Comparison of ENCODE assay signal across 27 mouse cellular contexts in the genomic region with DNA sequence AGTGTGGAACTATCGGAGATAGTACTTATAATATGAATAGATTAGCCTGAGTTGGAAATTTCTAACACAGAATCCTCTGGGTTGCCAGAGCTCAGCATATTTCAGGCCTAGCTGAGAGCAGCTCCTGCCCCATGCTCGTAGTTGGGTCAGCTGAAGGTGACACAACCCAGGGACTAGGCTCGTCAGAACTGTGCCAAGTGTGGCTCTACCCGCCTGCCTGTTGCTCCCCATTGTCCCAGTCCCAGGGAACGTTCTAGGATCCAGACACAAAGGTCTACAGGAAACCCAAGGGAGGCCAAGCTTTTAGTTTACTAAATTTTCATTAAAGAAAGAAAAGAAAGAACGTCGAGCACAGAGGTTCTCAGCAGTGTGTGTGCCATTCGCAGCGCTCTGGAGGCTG. TPM values are rescaled to one million over a fixed set of nuclear protein-coding genes. Genes with fewer than 3 reads are reported as not detected.
DNase-seq lines count a peak whose midpoint lies in the region; TF ChIP-seq lines count a peak whose summit lies in the region.
"Had no signal": no experiment of that assay in that cellular context is flagged by ENCODE, and none has a peak within 500 bp of the region (broad histone marks: within the 10 kb centered on the region; RNA-seq: fewer than 3 reads in every experiment).

No protein-coding gene starts in this region.

- no peaks in the 10 kb centered on the region for H3K4me1 ChIP-seq in heart, adult 2 months (ENCODE audit: control insufficient read depth, insufficient read depth, low read length)
- H3K4me1 ChIP-seq: forebrain, embryonic 13.5 days; forebrain, embryonic 15.5 days had no signal

- no peak overlapping the region for H3K4me3 ChIP-seq in heart, adult 2 months
- H3K4me3 ChIP-seq: embryonic facial prominence, embryonic 10.5 days; embryonic facial prominence, embryonic 12.5 days; forebrain, embryonic 13.5 days; forebrain, embryonic 15.5 days had no signal

- 66% methylated on average over 9 of the region's 9 CpGs for WGBS in heart, adult 2 months

- no peak overlapping the region for H3K9ac ChIP-seq in heart, adult 2 months (ENCODE audit: low read depth, low read length)
- H3K9ac ChIP-seq: embryonic facial prominence, embryonic 12.5 days; forebrain, embryonic 13.5 days; forebrain, embryonic 15.5 days; forebrain, postnatal 0 days had no signal

- peak; percentile 28; the same call in 1 of the 2 replicates for TF ChIP-seq POLR2A in heart, adult 2 months (IDR thresholded peaks at IDR 0.05; ENCODE audit: insufficient read depth, low read depth, low read length)

- peak; percentile 42 for DNase-seq in adrenal gland, postnatal 10 days
- no peak for DNase-seq in adrenal gland, adult (ENCODE audit: inconsistent age in 2 of 2, low spot score in 1 of 2)
- peak in 1 of 2 experiments; percentile 30 for DNase-seq in heart, adult 2 months
- no peak for DNase-seq in heart, adult 11 months
- DNase-seq in adipocyte (ENCODE audit: low spot score), result peak; percentile 78
- DNase-seq in urinary bladder, postnatal 14 days (ENCODE audit: low spot score), result no peak
- DNase-seq: adrenal gland, adult 8-10 months; B cell, adult 2 months; cerebellum, adult 11-12 months; cerebellum, adult 2 months; cerebellum, adult 9-10 months; cerebellum, postnatal 10 days; cerebellum, postnatal 25 days; forebrain, postnatal 0 days had no signal

- no peaks in the 10 kb centered on the region for H3K27me3 ChIP-seq in heart, adult 2 months (ENCODE audit: control insufficient read depth, insufficient read depth, low read length)
- H3K27me3 ChIP-seq: forebrain, embryonic 13.5 days; forebrain, embryonic 15.5 days; Patski had no signal

- H3K27ac ChIP-seq in heart, adult 2 months, result peak overlapping the region; percentile 34
- H3K27ac ChIP-seq: embryonic facial prominence, embryonic 10.5 days; embryonic facial prominence, embryonic 12.5 days; forebrain, embryonic 13.5 days; forebrain, embryonic 15.5 days had no signal

- no peaks in the 10 kb centered on the region for H3K36me3 ChIP-seq in heart, adult 2 months (ENCODE audit: control insufficient read depth, insufficient read depth, low read length)
- H3K36me3 ChIP-seq: embryonic facial prominence, embryonic 10.5 days; embryonic facial prominence, embryonic 12.5 days; forebrain, embryonic 15.5 days; G1E had no signal

- no peak for TF ChIP-seq CTCF in heart, adult 2 months (IDR thresholded peaks at IDR 0.05)

- TF ChIP-seq EP300 in heart, adult 2 months (IDR thresholded peaks at IDR 0.05; ENCODE audit: insufficient read depth, low read depth, low read length), result 0 out of 2 replicates have a peak, but pooled peaks have one; percentile 36

- intact Hi-C loops in heart, adult 2 months (cut with DNase I), result no loop called here

- H3K79me2 ChIP-seq in heart, adult 2 months (replicated peaks; ENCODE audit: control insufficient read depth, insufficient read depth, low read length), result no peaks in the 10 kb centered on the region

RNA-seq across cellular contexts. Expression of gene Cpn2, which starts 6.0 kb away (rescaled TPM):
- total RNA-seq in adrenal gland, postnatal 10 days (2021), result 10 to 100 TPM; 19.5 to 28.3 TPM
- under 1 TPM; 0.10 to 0.11 TPM for total RNA-seq in heart, adult 2 months (2021)
- polyA plus RNA-seq in heart, adult 2 months (2012; rRNA removed), result 0.64 and 0.88 TPM in 2 replicates
- total RNA-seq: CH12.LX; forebrain, postnatal 0 days had no signal
- polyA plus RNA-seq: activated CD4-positive, CD25-positive, alpha-beta regulatory T cell, adult 4 months; brain, embryonic 14.5 days; CD4-positive, CD25-positive, alpha-beta regulatory T cell, adult 4 months; cerebellum, adult 2 months; cortical plate, adult 2 months; embryonic facial prominence, embryonic 10.5 days; embryonic facial prominence, embryonic 12.5 days; embryonic facial prominence, embryonic 14.5 days; forebrain, embryonic 11.5 days; forebrain, embryonic 13.5 days; forebrain, embryonic 15.5 days; forebrain, postnatal 0 days; G1E; Patski had no signal

RNA-seq across cellular contexts. Expression of gene Lrrc15, which starts 21.7 kb away (rescaled TPM):
- 1 to 10 TPM in 1 of 2 experiments, under 1 TPM in 1; 0.27 to 1.3 TPM for total RNA-seq in adrenal gland, postnatal 10 days (2021)
- under 1 TPM; 0.07 to 0.08 TPM for total RNA-seq in heart, adult 2 months (2021)
- 0.06 and 0.09 TPM in 2 replicates for polyA plus RNA-seq in heart, adult 2 months (2012; rRNA removed)
- total RNA-seq: CH12.LX had no signal
- polyA plus RNA-seq: activated CD4-positive, CD25-positive, alpha-beta regulatory T cell, adult 4 months; CD4-positive, CD25-positive, alpha-beta regulatory T cell, adult 4 months; cerebellum, adult 2 months; cortical plate, adult 2 months; G1E; Patski had no signal

RNA-seq across cellular contexts. Expression of gene Gp5, which starts 49.2 kb away (rescaled TPM):
- total RNA-seq in adrenal gland, postnatal 10 days (2021), result under 1 TPM; 0.51 to 0.73 TPM
- 1 to 10 TPM in 1 of 2 experiments, under 1 TPM in 1; 0.39 to 2.3 TPM for total RNA-seq in heart, adult 2 months (2021)
- 0.61 and 1.5 TPM in 2 replicates for polyA plus RNA-seq in heart, adult 2 months (2012; rRNA removed)
- polyA plus RNA-seq: activated CD4-positive, CD25-positive, alpha-beta regulatory T cell, adult 4 months; CD4-positive, CD25-positive, alpha-beta regulatory T cell, adult 4 months had no signal

Comparison
In these comparisons a context has a peak if more than half of its experiments do, and no peak if none do; other contexts are left out.
1. DNase-seq: peak in adrenal gland, postnatal 10 days (single experiment) and adipocyte (single experiment); none in adrenal gland, adult (0 of 2), heart, adult 11 months (single experiment) and urinary bladder, postnatal 14 days (single experiment).
2. RNA of gene Cpn2, which starts 6.0 kb away (total RNA-seq): 19.5 to 28.3 TPM in adrenal gland, postnatal 10 days; 0.10 to 0.11 TPM in heart, adult 2 months; every median in the first group is over 10 times any median in the second.